Mouse (Mus musculus) liver, adult 2 months (tissue): ENCODE measurements around the gene Masp2. TPM values are rescaled to one million over a fixed set of nuclear protein-coding genes. Genes with fewer than 3 reads are reported as not detected.

ENCODE experiments used
- DNase-seq: peaks from one replicate; pipeline ENCODE4 v3.0.0-alpha.2; 2011; ENCODE audit warnings: low read depth, low spot score; ENCODE audit errors: extremely low read depth
- H3K27ac ChIP-seq: fragments of 200-500 bp; replicated peaks from 2 replicates; pipeline ENCODE4 v1.5.1; 2012; ENCODE audit warnings: low read depth, mild to moderate bottlenecking, control low read depth, inconsistent platforms, low read length; ENCODE audit not compliant: insufficient read depth
- H3K27me3 ChIP-seq: fragments of 200-500 bp; 2 replicates; pipeline ENCODE4 v1.6.1; 2012; ENCODE audit warnings: mild to moderate bottlenecking, moderate library complexity, low read length, inconsistent platforms; ENCODE audit not compliant: control insufficient read depth, insufficient read depth
- H3K36me3 ChIP-seq: fragments of 200-500 bp; 2 replicates; pipeline ENCODE4 v1.6.1; 2012; ENCODE audit warnings: low read length, inconsistent platforms; ENCODE audit not compliant: control insufficient read depth, insufficient read depth
- H3K4me1 ChIP-seq: fragments of 200-500 bp; 2 replicates; pipeline ENCODE4 v1.6.1; 2011; ENCODE audit warnings: low read length; ENCODE audit not compliant: control insufficient read depth, insufficient read depth
- H3K4me3 ChIP-seq: fragments of 200-500 bp; 2 replicates; pipeline ENCODE4 v1.5.1; 2011; ENCODE audit warnings: low read depth, mild to moderate bottlenecking, control low read depth, low read length, moderate library complexity; ENCODE audit not compliant: insufficient read depth
- H3K79me2 ChIP-seq: fragments of 200-500 bp; 2 replicates; pipeline ENCODE4 v1.6.1; 2012; ENCODE audit warnings: inconsistent platforms, mild to moderate bottlenecking, low read length, moderate library complexity; ENCODE audit not compliant: control insufficient read depth, insufficient read depth
- H3K9ac ChIP-seq: fragments of 200-500 bp; 2 replicates; pipeline ENCODE4 v1.6.1; 2012; ENCODE audit warnings: low read depth, mild to moderate bottlenecking, control low read depth, inconsistent platforms, low read length
- CTCF ChIP-seq: fragments of 200-500 bp; IDR thresholded peaks from 2 replicates; pipeline ENCODE4 v1.5.1; 2011; ENCODE audit warnings: low read depth, low read length, control low read depth
- POLR2A ChIP-seq: fragments of 200-500 bp; IDR thresholded peaks from 2 replicates; pipeline ENCODE4 v1.6.1; 2011; ENCODE audit warnings: low read length, control low read depth; ENCODE audit not compliant: insufficient read depth; ENCODE audit errors: extremely low read depth
- WGBS: fragments of 180-500 bp; shearing (Covaris S2); methylation state at CpG from one replicate; pipeline ENCODE4 v1.1.7; 2018; 5-methylcytosine and 5-hydroxymethylcytosine counted together
- polyA plus RNA-seq: library from polyadenylated mRNA; depleted of rRNA; stranded (reverse); fragments of >200 nt; gene quantifications from 2 replicates; pipeline ENCODE4 v1.2.3, GENCODE M21; 2012
- total RNA-seq: library from RNA; depleted of rRNA; stranded (reverse); fragments of >200 nt; gene quantifications from 2 replicates; pipeline ENCODE4 v1.2.3, GENCODE M21; 2014

Gene Masp2
- total and polyA plus RNA-seq, 2 experiments: 191 to 829 TPM

DNA sequence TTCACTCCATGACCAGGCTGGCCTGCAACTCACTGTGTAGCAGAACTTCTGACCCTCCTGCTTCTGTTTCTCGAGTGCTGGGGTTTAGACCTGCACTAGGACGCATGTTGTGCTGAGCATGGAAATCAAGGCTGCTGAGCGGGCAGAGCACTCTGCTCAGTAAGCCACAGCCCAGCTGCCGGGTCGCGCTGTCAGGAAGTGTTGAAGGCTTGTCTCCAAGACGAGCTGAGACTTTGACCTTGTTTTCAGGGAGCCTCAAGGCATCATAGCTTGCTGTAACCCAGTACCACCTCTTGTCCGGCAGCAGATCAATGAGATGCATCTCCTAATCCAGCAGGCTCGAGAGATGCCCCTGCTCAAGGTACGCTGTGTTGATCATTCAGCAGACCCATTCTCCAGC lies 32.2 kb upstream of the Masp2 start:
- no peak for DNase-seq
- no peak overlapping the region for H3K4me3 ChIP-seq
- no peaks in the 10 kb centered on the region for H3K27me3 ChIP-seq
- 85% methylated on average over 10 of the region's 10 CpGs for WGBS
- H3K36me3 ChIP-seq: peaks cover 54% of the 10 kb centered on the region
- H3K79me2 ChIP-seq: no peaks in the 10 kb centered on the region
- no peaks in the 10 kb centered on the region for H3K4me1 ChIP-seq
- H3K9ac ChIP-seq: no peak overlapping the region
- H3K27ac ChIP-seq: no peak overlapping the region
- TF ChIP-seq CTCF (no peak), POLR2A (no peak)

DNA sequence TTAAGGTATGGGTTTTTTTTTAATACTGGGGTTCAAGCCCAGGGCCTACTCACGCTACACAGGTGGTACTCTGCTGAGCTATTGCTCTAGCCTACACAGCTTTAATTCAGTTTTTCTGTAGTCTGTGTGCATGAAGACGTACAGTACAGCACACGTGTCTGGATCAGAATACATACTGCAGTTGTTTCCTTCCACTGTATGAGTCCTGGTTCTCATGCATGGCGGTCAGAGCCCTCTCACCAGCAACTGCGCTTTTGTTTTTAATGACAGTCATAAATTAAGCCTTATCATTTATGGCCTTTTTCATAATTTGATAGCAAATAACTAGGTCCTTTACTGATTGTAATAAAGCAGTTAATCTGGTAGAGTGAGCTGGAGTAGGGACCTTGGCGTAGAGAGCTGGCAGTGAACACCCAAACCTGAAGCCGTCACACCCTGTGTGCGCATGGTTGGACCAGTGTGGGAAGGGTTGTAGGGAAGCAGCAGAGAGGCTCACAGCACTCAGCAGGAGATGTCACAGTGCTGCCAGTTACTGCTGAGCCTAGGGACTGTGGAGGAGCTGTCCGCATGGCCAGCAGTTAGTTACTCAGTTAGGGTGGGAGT lies 31.6 kb upstream of the Masp2 start:
- no peaks in the 10 kb centered on the region for H3K27me3 ChIP-seq
- no peaks in the 10 kb centered on the region for H3K79me2 ChIP-seq
- H3K4me1 ChIP-seq: no peaks in the 10 kb centered on the region
- H3K36me3 ChIP-seq: peaks cover 56% of the 10 kb centered on the region
- WGBS: 97% methylated on average over 9 of the region's 9 CpGs
- no peak for DNase-seq
- no peak overlapping the region for H3K27ac ChIP-seq
- H3K4me3 ChIP-seq: no peak overlapping the region
- no peak for TF ChIP-seq CTCF
- TF ChIP-seq POLR2A: no peak
- no peak overlapping the region for H3K9ac ChIP-seq

DNA sequence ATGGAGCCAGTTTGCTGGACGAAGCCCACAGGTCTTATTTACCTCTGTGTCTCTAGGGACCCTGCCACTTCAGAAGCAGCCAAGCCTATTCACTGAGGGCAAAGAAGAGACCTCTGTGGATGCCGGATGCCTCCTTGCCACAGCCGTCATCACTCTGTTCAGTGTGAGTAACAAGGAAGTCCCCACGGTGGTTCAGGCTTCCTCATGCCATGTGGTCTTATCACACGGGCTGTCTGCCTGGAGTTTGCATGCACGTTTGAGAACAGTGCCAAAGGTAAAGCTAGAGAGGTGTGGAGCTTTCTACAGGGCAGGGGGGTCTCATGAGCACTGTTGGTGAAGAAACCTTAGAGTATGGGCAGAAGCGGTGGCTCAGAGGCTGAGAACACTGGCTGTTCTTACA lies 29.1 kb upstream of the Masp2 start:
- Histone ChIP-seq H3K36me3 (peaks cover 50% of the 10 kb centered on the region), H3K4me1 (no peaks in the 10 kb centered on the region), H3K79me2 (no peaks in the 10 kb centered on the region), H3K27me3 (no peaks in the 10 kb centered on the region), H3K9ac (no peak overlapping the region), H3K4me3 (no peak overlapping the region), H3K27ac (no peak overlapping the region)
- no peak for TF ChIP-seq POLR2A
- no peak for TF ChIP-seq CTCF
- WGBS: 89% methylated on average over 7 of the region's 7 CpGs
- DNase-seq: no peak

DNA sequence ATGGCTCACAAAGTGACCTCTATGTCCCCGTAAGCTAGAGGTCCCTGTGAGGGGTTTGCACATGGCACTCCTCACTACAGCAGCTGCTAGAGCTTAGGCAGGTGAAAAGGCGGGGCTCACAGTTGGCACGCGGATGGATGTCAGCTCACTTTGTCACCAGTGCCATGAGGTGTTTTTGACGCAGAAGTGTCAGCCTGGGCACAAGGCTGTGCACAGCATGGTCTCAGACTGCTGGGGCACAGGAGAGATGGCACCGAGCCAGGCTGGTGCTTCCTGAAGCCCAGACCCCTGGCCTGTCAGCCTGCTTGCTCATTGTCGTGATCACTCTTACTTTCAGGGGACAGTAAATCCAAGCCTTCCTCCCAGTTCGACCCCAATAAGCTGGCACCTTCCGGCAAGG lies 21.6 kb upstream of the Masp2 start:
- H3K9ac ChIP-seq: no peak overlapping the region
- H3K4me1 ChIP-seq: no peaks in the 10 kb centered on the region
- DNase-seq: no peak
- peaks cover 12% of the 10 kb centered on the region; the same call in 1 of the 2 replicates for H3K36me3 ChIP-seq
- H3K27me3 ChIP-seq: no peaks in the 10 kb centered on the region
- no peak for TF ChIP-seq POLR2A
- TF ChIP-seq CTCF: no peak
- no peaks in the 10 kb centered on the region for H3K79me2 ChIP-seq
- WGBS: 87% methylated on average over 9 of the region's 9 CpGs
- H3K4me3 ChIP-seq: no peak overlapping the region
- H3K27ac ChIP-seq: no peak overlapping the region

DNA sequence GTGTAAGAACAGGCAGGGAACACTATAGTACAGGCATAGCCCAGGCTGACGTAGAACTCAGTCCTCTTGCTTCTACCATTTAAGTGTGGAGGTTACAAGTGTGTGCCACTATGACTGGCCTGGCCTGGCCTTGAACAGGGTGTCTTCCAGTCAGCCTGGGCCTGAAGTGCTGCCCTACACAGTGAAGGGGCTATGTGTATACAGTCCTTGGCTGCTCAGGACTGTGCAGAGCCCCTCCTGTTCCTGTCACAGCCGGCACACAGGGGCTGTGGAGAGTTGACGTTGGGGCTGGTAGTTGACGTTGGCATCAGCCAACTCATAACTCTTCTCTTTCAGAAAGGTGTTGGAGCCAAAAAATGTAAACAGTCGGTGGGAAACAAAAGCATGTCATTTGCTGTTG lies 20.9 kb upstream of the Masp2 start:
- Histone ChIP-seq H3K27me3 (no peaks in the 10 kb centered on the region), H3K4me3 (no peak overlapping the region), H3K36me3 (peaks cover 12% of the 10 kb centered on the region; the same call in 1 of the 2 replicates), H3K9ac (no peak overlapping the region), H3K4me1 (no peaks in the 10 kb centered on the region), H3K79me2 (no peaks in the 10 kb centered on the region), H3K27ac (no peak overlapping the region)
- DNase-seq: no peak
- 93% methylated on average over 5 of the region's 5 CpGs for WGBS
- no peak for TF ChIP-seq POLR2A
- TF ChIP-seq CTCF: no peak

DNA sequence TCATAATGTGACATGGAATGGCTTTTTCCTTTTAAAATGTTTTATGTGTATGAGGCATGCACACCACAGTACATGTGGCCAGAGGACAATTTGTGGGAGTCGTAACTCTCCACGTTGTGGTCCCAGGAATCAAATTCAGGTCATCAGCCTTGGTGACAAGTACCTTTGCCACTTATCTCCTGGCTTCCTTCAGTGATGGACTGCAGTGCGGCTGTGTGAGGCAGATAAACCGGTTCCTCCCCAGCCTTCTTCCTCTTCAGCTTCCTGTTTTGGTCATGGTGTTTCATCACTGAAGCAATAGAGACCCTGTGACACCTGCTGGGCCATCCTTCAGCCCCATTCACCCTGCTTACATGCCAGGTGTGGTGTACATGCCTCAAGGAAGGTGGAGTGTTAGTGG lies 19.1 kb upstream of the Masp2 start:
- H3K27me3 ChIP-seq: no peaks in the 10 kb centered on the region
- H3K79me2 ChIP-seq: no peaks in the 10 kb centered on the region
- H3K27ac ChIP-seq: no peak overlapping the region
- TF ChIP-seq POLR2A: no peak
- no peak for TF ChIP-seq CTCF
- H3K9ac ChIP-seq: no peak overlapping the region
- DNase-seq: no peak
- H3K4me1 ChIP-seq: no peaks in the 10 kb centered on the region
- 62% methylated on average over 4 of the region's 4 CpGs for WGBS
- peaks cover 2% of the 10 kb centered on the region; the same call in 1 of the 2 replicates for H3K36me3 ChIP-seq
- H3K4me3 ChIP-seq: no peak overlapping the region
